Comparison of ENCODE assay signal across 10 mouse cellular contexts in genomic region chr8:92961088-92961487, GRCm38 (mm10). TPM values are rescaled to one million over a fixed set of nuclear protein-coding genes. Genes with fewer than 3 reads are reported as not detected.
A peak's percentile ranks its signal among the peaks of the same experiment; 100 is the strongest.
DNase-seq lines count a peak whose midpoint lies in the region; ATAC-seq and TF ChIP-seq lines count a peak whose summit lies in the region.
"Had no signal": no experiment of that assay in that cellular context is flagged by ENCODE, and none has a peak within 500 bp of the region (broad histone marks: within the 10 kb centered on the region; RNA-seq: fewer than 3 reads in every experiment).

No protein-coding gene starts in this region.

- peak; percentile 10 for DNase-seq in kidney, postnatal 10 days
- no peak for DNase-seq in kidney, postnatal 14 days
- DNase-seq in embryonic facial prominence, embryonic 11.5 days (ENCODE audit: low spot score), result peak; percentile 19
- no peak for DNase-seq in hindbrain, embryonic 14.5 days (ENCODE audit: low spot score)
- DNase-seq in thymus, adult 2 months, result no peak
- DNase-seq in adrenal gland, adult (ENCODE audit: inconsistent age in 2 of 2, low spot score in 1 of 2), result no peak
- no peak for DNase-seq in testis, postnatal 14 days (ENCODE audit: low spot score)
- DNase-seq: left cerebral cortex, postnatal 4 days had no signal

- no peaks in the 10 kb centered on the region for H3K36me3 ChIP-seq in embryonic facial prominence, embryonic 11.5 days (replicated peaks; ENCODE audit: control insufficient read depth, insufficient read depth, low read depth, low read length)
- no peaks in the 10 kb centered on the region for H3K36me3 ChIP-seq in hindbrain, embryonic 14.5 days (replicated peaks; ENCODE audit: control insufficient read depth, insufficient read depth)
- no peaks in the 10 kb centered on the region for H3K36me3 ChIP-seq in neural tube, embryonic 14.5 days (ENCODE audit: control insufficient read depth, insufficient read depth, low read length)
- H3K36me3 ChIP-seq in thymus, adult 2 months (ENCODE audit: control insufficient read depth, insufficient read depth, low read length), result no peaks in the 10 kb centered on the region

- no peak overlapping the region for H3K9ac ChIP-seq in embryonic facial prominence, embryonic 11.5 days (replicated peaks; ENCODE audit: low read length)
- H3K9ac ChIP-seq in hindbrain, embryonic 14.5 days, result no peak overlapping the region
- H3K9ac ChIP-seq in neural tube, embryonic 14.5 days (replicated peaks; ENCODE audit: low read depth, low read length), result no peak overlapping the region

- TF ChIP-seq POLR2A in thymus, adult 2 months (IDR thresholded peaks at IDR 0.05; ENCODE audit: control insufficient read depth, extremely low read depth, insufficient read depth, low read length, poor library complexity), result no peak

- TF ChIP-seq CTCF in thymus, adult 2 months (IDR thresholded peaks at IDR 0.05; ENCODE audit: borderline replicate concordance, control insufficient read depth, extremely low read depth, insufficient read depth, low read length, poor library complexity), result no peak

- peak overlapping the region; percentile 44 for H3K4me3 ChIP-seq in embryonic facial prominence, embryonic 11.5 days (ENCODE audit: low read depth, low read length)
- peak overlapping the region; percentile 34 for H3K4me3 ChIP-seq in hindbrain, embryonic 14.5 days (replicated peaks; ENCODE audit: low read length)
- peak overlapping the region; percentile 32; the same call in 1 of the 2 replicates for H3K4me3 ChIP-seq in neural tube, embryonic 14.5 days (ENCODE audit: low read depth, low read length)
- no peak overlapping the region for H3K4me3 ChIP-seq in thymus, adult 2 months (ENCODE audit: control insufficient read depth, insufficient read depth, low read length)

- 2% methylated on average over 25 of the region's 25 CpGs for WGBS in embryonic facial prominence, embryonic 11.5 days
- WGBS in hindbrain, embryonic 14.5 days, result 1% methylated on average over 25 of the region's 25 CpGs
- 1% methylated on average over 25 of the region's 25 CpGs for WGBS in neural tube, embryonic 14.5 days
- WGBS in thymus, adult 2 months, result 4% methylated on average over 25 of the region's 25 CpGs

- H3K4me1 ChIP-seq in embryonic facial prominence, embryonic 11.5 days (ENCODE audit: control insufficient read depth, insufficient read depth, low read length), result no peaks in the 10 kb centered on the region
- H3K4me1 ChIP-seq in hindbrain, embryonic 14.5 days (replicated peaks; ENCODE audit: control insufficient read depth, insufficient read depth, low read length), result peaks cover 13% of the 10 kb centered on the region
- H3K4me1 ChIP-seq in neural tube, embryonic 14.5 days (ENCODE audit: control insufficient read depth, insufficient read depth, low read length), result peaks cover 10% of the 10 kb centered on the region
- no peaks in the 10 kb centered on the region for H3K4me1 ChIP-seq in thymus, adult 2 months (replicated peaks; ENCODE audit: control insufficient read depth, insufficient read depth, low read length)

- peaks cover 31% of the 10 kb centered on the region for H3K27me3 ChIP-seq in embryonic facial prominence, embryonic 11.5 days (ENCODE audit: control insufficient read depth, insufficient read depth, low read length)
- H3K27me3 ChIP-seq in hindbrain, embryonic 14.5 days (ENCODE audit: control insufficient read depth, insufficient read depth, low read length), result peaks cover 46% of the 10 kb centered on the region
- H3K27me3 ChIP-seq in neural tube, embryonic 14.5 days (ENCODE audit: control insufficient read depth, insufficient read depth, low read length), result peaks cover 26% of the 10 kb centered on the region
- no peaks in the 10 kb centered on the region for H3K27me3 ChIP-seq in thymus, adult 2 months (ENCODE audit: control insufficient read depth, insufficient read depth, low read length)

- ATAC-seq in embryonic facial prominence, embryonic 11.5 days (replicated peaks; ENCODE audit: insufficient number of reproducible peaks, low FRiP score, low TSS enrichment, low read depth), result no peak
- ATAC-seq in hindbrain, embryonic 14.5 days (ENCODE audit: low FRiP score), result no peak
- ATAC-seq in neural tube, embryonic 14.5 days (ENCODE audit: low read depth), result no peak
- ATAC-seq: Patski had no signal

- H3K27ac ChIP-seq in embryonic facial prominence, embryonic 11.5 days (replicated peaks; ENCODE audit: low read depth, low read length), result no peak overlapping the region
- H3K27ac ChIP-seq in hindbrain, embryonic 14.5 days, result no peak overlapping the region
- H3K27ac ChIP-seq in neural tube, embryonic 14.5 days (ENCODE audit: low read depth, low read length), result no peak overlapping the region
- H3K27ac ChIP-seq in thymus, adult 2 months (ENCODE audit: control insufficient read depth, insufficient read depth, low read length), result no peak overlapping the region

- no peaks in the 10 kb centered on the region for H3K9me3 ChIP-seq in embryonic facial prominence, embryonic 11.5 days (replicated peaks; ENCODE audit: control insufficient read depth, low read length)
- H3K9me3 ChIP-seq in hindbrain, embryonic 14.5 days (ENCODE audit: control insufficient read depth, low read length), result no peaks in the 10 kb centered on the region
- H3K9me3 ChIP-seq in neural tube, embryonic 14.5 days (ENCODE audit: control insufficient read depth, low read length), result no peaks in the 10 kb centered on the region

- peak overlapping the region; percentile 94 for H3K4me2 ChIP-seq in embryonic facial prominence, embryonic 11.5 days (ENCODE audit: low read depth, low read length)
- H3K4me2 ChIP-seq in hindbrain, embryonic 14.5 days (replicated peaks), result peak overlapping the region; percentile 80
- H3K4me2 ChIP-seq in neural tube, embryonic 14.5 days (ENCODE audit: low read depth, low read length), result peak overlapping the region; percentile 55; the same call in 1 of the 2 replicates

RNA-seq across cellular contexts. Expression of gene Slc6a2, which starts 1.2 kb away (rescaled TPM):
- polyA plus RNA-seq in embryonic facial prominence, embryonic 11.5 days (2014; fragmentation: Nextera tagmentation; extraction: Ambion mirVana), result 0.06 and 0.18 TPM in 2 replicates
- polyA plus RNA-seq in hindbrain, embryonic 14.5 days (2014; fragmentation: Nextera tagmentation; extraction: Ambion mirVana), result 1.7 and 3.4 TPM in 2 replicates
- 0.05 TPM in 1 of 2 replicates, not detected in the other for polyA plus RNA-seq in neural tube, embryonic 14.5 days (2014; fragmentation: Nextera tagmentation; extraction: Ambion mirVana)
- 0.18 and 0.34 TPM in 2 replicates for polyA plus RNA-seq in thymus, adult 2 months (2012; rRNA removed)
- polyA plus RNA-seq: Patski had no signal

RNA-seq across cellular contexts. Expression of gene Capns2, which starts 59.9 kb away (rescaled TPM):
- polyA plus RNA-seq in embryonic facial prominence, embryonic 11.5 days (2014; fragmentation: Nextera tagmentation; extraction: Ambion mirVana), result 0.28 TPM in 1 of 2 replicates, not detected in the other
- 0.27 and 0.86 TPM in 2 replicates for polyA plus RNA-seq in hindbrain, embryonic 14.5 days (2014; fragmentation: Nextera tagmentation; extraction: Ambion mirVana)
- 0.42 and 0.63 TPM in 2 replicates for polyA plus RNA-seq in neural tube, embryonic 14.5 days (2014; fragmentation: Nextera tagmentation; extraction: Ambion mirVana)
- polyA plus RNA-seq in thymus, adult 2 months (2012; rRNA removed), result 0.22 and 0.66 TPM in 2 replicates

Comparison
In these comparisons a context has a peak if more than half of its experiments do, and no peak if none do; other contexts are left out.
1. DNase-seq: peak in kidney, postnatal 10 days (single experiment) and embryonic facial prominence, embryonic 11.5 days (single experiment); none in kidney, postnatal 14 days (single experiment), hindbrain, embryonic 14.5 days (single experiment), thymus, adult 2 months (single experiment), adrenal gland, adult (0 of 2) and testis, postnatal 14 days (single experiment).
2. Peak in every context shown above with its lines, with median percentiles within 50 percentile points of each other: H3K4me2 ChIP-seq.